Mouse (Mus musculus) olfactory bulb, adult 2 months (tissue): Measurements from ENCODE around the gene Tmem51.

Experiments
- CTCF ChIP-seq: fragments of 200-500 bp; IDR thresholded peaks from 2 replicates; pipeline ENCODE4 v1.5.1; 2012; ENCODE audit warnings: low read depth, mild to moderate bottlenecking, low read length, moderate library complexity; ENCODE audit not compliant: insufficient read depth
- POLR2A ChIP-seq: fragments of 200-500 bp; IDR thresholded peaks from 2 replicates; pipeline ENCODE4 v1.6.1; 2012; ENCODE audit warnings: mild to moderate bottlenecking, low read depth, low read length, moderate library complexity; ENCODE audit not compliant: insufficient read depth

GRCm38 (mm10) chr4:142048391-142048790, 35.7 kb downstream of the Tmem51 start:
- TF ChIP-seq POLR2A = no peak
- TF ChIP-seq CTCF = no peak
